Mouse (Mus musculus) megakaryocyte-erythroid progenitor cell, adult 5-6 weeks (primary cell): ENCODE results near the gene Parvg. TPM values are rescaled to one million over a fixed set of nuclear protein-coding genes. Genes with fewer than 3 reads are reported as not detected.
"Not testable (repeated sequence)": the region's sequence is repeated elsewhere in the genome, so short reads cannot be mapped to it uniquely, and the experiment has no call there.

Source experiments
- ATAC-seq: replicated peaks from 2 replicates; pipeline ENCODE4 v1.8.0; 2016; ENCODE audit warnings: mild to moderate bottlenecking, inconsistent platforms; ENCODE audit not compliant: severe bottlenecking, poor library complexity, low FRiP score, low TSS enrichment
- total RNA-seq, 2 experiments: library from RNA; stranded (forward) in 1 of 2; stranded (reverse) in 1 of 2; fragments of 200-1000, 215-1000 nt in 1 of 2; fragments of >200 nt in 1 of 2; fragmentation: Nextera tagmentation in 1 of 2; gene quantifications; 2 replicates each; pipeline ENCODE4 v1.2.3; 2014 to 2017

Parvg gene
- total RNA-seq (2014; fragmentation: Nextera tagmentation), result 49.1 and 67.2 TPM in 2 replicates
- 80.8 and 173 TPM in 2 replicates for total RNA-seq (2017)

- ATAC-seq, result 0 out of 2 replicates have a peak, but pooled peaks have one; percentile 29
Observed at GRCm38 (mm10) chr15:84323966-84324869, at the start of gene Parvg. Gene Parvg (plus strand): TSS chr15:84324026.

DNA sequence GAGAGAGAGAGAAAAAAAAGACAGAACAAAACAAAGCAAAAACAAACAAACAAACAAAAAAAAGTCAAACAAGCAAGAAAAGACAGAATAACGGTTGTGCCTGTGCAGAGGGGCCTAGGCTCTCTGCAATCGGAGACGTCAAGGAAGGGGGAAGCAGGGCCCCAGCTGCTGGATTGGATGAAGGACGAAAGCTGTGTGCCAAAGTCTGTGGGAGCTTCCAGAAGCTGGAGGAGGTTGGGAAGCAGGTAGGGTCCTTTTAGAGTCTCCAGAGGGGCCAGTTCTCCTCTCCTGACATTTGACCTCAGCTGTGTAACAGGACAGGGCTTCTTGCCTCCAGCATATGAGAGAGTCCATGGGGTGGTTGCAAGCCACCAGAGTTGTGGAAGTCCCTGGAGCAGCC, 47.8 kb upstream of the Parvg start:
- ATAC-seq, result no peak

- ATAC-seq, result no peak
Observed at GRCm38 (mm10) chr15:84278091-84278490, 45.7 kb upstream of the Parvg start.

DNA sequence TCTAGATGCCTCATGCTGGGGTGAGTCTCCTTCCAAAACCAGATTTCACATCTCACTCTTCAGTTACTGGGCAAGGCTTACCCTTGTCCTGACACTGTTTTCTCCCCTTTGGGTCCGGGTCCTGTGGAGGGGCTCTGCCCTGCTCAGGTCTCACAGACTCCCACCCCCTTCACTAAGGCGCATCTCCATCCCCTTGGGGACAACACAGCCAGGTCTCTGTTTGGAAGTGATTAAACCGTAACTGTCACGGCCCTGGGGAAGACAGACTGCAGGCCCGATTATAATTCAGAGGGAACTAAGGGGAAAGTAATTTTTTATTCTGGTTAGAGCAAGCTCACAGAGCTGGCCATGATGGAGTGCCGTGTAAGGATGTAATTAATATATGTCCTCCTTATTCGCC, 45.2 kb upstream of the Parvg start:
- no peak for ATAC-seq

DNA sequence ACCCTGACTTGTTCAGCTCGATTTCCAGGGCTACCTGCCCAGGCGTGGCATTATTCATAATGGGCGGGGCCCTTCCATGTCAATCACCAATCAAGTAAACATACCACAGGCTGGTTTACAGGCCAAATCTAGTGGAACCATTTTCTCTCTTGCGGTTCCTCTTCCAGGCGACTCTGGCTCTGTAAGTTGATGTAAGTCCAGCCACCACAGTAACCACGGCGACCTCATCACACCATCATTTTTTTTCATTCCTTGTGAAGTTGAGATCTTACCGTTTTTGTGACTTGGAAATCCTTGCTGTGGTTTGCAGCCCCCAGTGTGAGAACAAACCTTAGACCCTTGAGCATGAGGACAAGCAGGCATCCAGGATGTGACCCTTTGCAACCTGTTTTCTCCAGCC, 43.5 kb upstream of the Parvg start:
- no peak for ATAC-seq

DNA sequence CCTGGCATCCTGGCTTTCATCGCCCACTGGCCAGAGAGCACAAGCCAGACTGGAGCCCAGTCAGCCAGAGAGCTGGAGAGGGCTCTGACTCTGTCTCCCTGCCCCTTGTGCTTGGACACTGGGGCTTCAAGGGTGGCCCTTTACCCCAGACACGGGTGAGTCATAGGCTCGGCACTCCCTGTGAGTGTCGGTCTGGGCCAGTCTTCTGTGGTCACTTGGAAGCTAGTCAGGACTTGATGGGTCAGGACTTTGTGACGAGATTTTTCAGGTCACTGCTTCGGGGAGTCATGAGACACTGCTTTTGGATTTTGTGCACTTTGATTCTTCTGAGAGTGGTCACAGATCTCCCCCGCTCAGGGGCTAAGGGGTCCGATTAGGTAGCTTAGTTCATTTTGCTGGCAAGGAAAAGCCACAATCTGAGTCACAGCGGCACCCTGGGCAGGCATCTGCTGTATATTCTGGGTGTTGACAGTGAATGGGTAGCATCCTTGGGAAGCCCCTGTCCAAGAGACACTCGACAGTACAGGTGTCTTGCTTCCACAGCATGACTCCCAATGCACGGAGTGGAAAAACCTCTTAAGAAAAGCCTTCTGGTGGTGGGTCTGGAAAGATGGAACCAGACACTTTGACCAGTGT, 43.0 kb upstream of the Parvg start:
- ATAC-seq, result no peak

GRCm38 (mm10) chr15:84282206-84283085, 41.4 kb upstream of the Parvg start:
- no peak for ATAC-seq

- 0 out of 2 replicates have a peak, but pooled peaks have one; percentile 54 for ATAC-seq
Observed at GRCm38 (mm10) chr15:84284059-84284458, 39.8 kb upstream of the Parvg start.

DNA sequence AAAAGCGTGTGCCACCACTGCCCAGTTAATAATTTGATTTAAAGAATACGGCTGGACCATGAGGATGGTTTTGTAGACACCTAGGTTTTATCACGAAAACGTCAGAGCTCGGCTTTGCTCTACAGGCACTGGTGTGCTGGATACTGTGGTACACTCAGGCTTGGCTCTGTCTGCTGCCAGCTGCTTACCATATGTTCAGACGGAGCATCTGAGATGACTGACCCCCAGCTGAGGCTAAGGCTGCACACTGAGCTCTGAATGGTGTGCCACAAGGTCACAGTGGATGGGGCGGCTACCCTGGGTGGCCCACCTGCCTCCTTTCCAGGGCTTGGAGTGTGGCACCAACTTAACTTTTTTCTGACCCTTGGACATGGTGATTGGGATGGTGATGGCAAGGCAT, 38.4 kb upstream of the Parvg start:
- ATAC-seq, result no peak

DNA sequence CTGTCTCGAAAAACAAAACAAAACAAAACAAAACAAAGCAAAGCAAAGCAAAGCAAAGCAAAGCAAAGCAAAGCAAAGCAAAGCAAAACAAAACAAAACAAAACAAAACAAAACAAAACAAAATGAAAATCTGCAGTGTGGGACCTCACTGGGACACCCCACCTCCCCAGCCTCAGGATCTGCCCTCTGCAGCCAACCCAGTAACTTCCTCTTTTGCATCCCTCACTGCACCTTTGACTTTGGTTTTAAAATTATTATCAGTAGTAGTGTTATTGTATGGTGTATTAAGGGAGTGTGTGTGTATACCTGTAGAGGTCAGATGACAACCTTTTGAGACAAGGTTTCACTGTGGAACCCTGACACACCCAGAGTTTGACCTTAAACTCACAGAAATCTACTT, 34.9 kb upstream of the Parvg start:
- not testable (repeated sequence) for ATAC-seq

GRCm38 (mm10) chr15:84291097-84291496, 32.7 kb upstream of the Parvg start:
- no peak for ATAC-seq

- no peak for ATAC-seq
Observed at GRCm38 (mm10) chr15:84293590-84293989, 30.2 kb upstream of the Parvg start.

GRCm38 (mm10) chr15:84294391-84294790, 29.4 kb upstream of the Parvg start:
- ATAC-seq, result no peak

GRCm38 (mm10) chr15:84295225-84295624, 28.6 kb upstream of the Parvg start:
- ATAC-seq, result no peak

GRCm38 (mm10) chr15:84297454-84297853, 26.4 kb upstream of the Parvg start:
- ATAC-seq, result no peak

GRCm38 (mm10) chr15:84298804-84299370, 24.9 kb upstream of the Parvg start:
- no peak for ATAC-seq

DNA sequence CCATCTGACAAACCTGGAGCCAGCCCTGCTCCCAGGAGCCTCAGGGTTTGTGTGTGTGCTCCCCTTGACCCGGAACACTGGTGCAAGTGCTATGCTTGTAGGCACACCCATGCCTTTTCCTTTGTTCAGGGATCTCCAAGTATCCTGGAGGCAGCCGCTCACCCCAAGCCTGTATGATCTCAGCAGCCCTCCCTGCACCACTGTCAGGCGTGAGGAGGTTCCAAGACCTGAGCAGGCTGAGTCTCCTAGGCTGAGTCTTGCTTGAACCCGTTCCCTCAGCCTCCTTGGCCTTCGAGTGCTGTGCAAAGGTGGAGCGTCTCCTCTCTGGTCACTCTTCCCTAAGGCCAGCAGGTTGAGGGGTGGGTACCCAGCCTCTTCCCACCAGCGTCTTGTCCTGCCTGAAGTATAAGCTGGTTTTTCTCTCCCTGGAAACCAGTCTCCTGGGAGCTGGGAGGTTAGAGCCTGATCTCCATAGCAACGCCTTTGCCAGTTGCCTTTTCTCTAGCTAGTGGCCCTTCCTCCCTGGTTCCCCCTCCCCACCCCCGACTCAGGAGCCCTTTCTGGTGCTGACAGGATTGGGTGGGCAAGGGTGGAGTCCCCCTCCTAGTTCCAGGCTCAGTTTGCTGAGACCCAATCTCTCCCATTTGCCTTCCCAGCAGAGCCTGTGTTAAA, 24.0 kb upstream of the Parvg start:
- no peak for ATAC-seq

DNA sequence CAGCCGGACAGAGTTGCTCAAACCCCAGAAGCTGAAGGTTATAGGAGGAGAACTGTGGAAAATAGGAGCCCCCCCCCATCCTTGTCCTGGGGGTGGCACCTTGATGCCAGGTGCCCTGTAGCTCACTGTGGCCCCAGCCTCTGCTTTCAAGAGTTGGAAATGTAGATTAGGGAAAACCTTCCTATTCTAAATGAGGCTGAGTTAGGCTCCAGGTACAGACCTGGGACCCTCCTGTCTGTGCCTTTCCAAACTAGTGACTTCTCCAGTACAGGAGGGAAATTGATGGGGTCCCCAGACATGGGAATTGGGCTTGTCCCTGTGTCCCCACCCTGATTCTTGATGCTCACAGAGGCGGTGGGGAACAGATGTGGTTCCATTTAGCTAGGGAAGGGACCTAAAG, 23.2 kb upstream of the Parvg start:
- ATAC-seq, result no peak

GRCm38 (mm10) chr15:84301026-84301425, 22.8 kb upstream of the Parvg start:
- no peak for ATAC-seq
